Mouse (Mus musculus) spleen, postnatal 10 days (tissue): Measurements from ENCODE around the gene Cacna2d3.

Experiments used
- DNase-seq, 2 experiments: peaks; one replicate each; pipeline ENCODE4 v3.0.0; 2021 to 2022; ENCODE audit warnings: low spot score in 2 of 2

Cacna2d3 gene

GRCm38 (mm10) chr14:28932746-28933293 lies 788.8 kb downstream of the Cacna2d3 start:
- DNase-seq, result no peak

GRCm38 (mm10) chr14:28923180-28923961 lies 798.3 kb downstream of the Cacna2d3 start:
- DNase-seq, result no peak

- DNase-seq, result no peak
These were observed 802.8 kb downstream of the Cacna2d3 start for GRCm38 (mm10) chr14:28918871-28919270.

- DNase-seq, result no peak
These were observed 806.7 kb downstream of the Cacna2d3 start for GRCm38 (mm10) chr14:28915004-28915403.

GRCm38 (mm10) chr14:28907659-28908058 lies 814.0 kb downstream of the Cacna2d3 start:
- no peak for DNase-seq

- DNase-seq, result no peak
These were observed 829.1 kb downstream of the Cacna2d3 start for GRCm38 (mm10) chr14:28892530-28892929.

GRCm38 (mm10) chr14:28887373-28887772 lies 834.3 kb downstream of the Cacna2d3 start:
- DNase-seq, result no peak

GRCm38 (mm10) chr14:28886661-28887060 lies 835.0 kb downstream of the Cacna2d3 start:
- DNase-seq, result no peak

GRCm38 (mm10) chr14:28870983-28871382 lies 850.7 kb downstream of the Cacna2d3 start:
- DNase-seq, result no peak

GRCm38 (mm10) chr14:28870382-28870781 lies 851.3 kb downstream of the Cacna2d3 start:
- no peak for DNase-seq

GRCm38 (mm10) chr14:28864925-28865324 lies 856.7 kb downstream of the Cacna2d3 start:
- no peak for DNase-seq

GRCm38 (mm10) chr14:28861142-28861541 lies 860.5 kb downstream of the Cacna2d3 start:
- no peak for DNase-seq
